Mouse (Mus musculus): ENCODE data around the gene Cd300c. TPM values are rescaled to one million over a fixed set of nuclear protein-coding genes. Genes with fewer than 3 reads are reported as not detected.

Cd300c gene
- total RNA-seq, 2 experiments from 2014 or later: not detected

- intact Hi-C loops (cut with DNase I): no loop called here
- DNase-seq (ENCODE audit: low spot score in 2 of 2): no peak
Measured at GRCm38 (mm10) chr11:114907567-114907966, 61.4 kb downstream of the Cd300c start.

Other genes with a start within 250 kb of the Cd300c start
- 1 to 10 TPM in 1 of 2 experiments, under 1 TPM in 1; 0.99 to 1.8 TPM for gene Dnaic2, start 241.7 kb downstream of the Cd300c start, total RNA-seq (2021)
- 10 to 100 TPM in 1 of 2 experiments, 1 to 10 TPM in 1; 8.8 to 11.2 TPM for gene Kif19a, start 203.8 kb downstream of the Cd300c start, total RNA-seq (2021)
- gene Btbd17, start 173.2 kb downstream of the Cd300c start, total RNA-seq (2021): 10 to 100 TPM; 38.4 to 38.6 TPM
- gene Gpr142, start 170.2 kb downstream of the Cd300c start, total RNA-seq (2021): not detected
- 1 to 10 TPM; 4.0 to 4.6 TPM for gene Gprc5c, start 118.0 kb downstream of the Cd300c start, total RNA-seq (2021)
- gene Cd300a, start 79.1 kb downstream of the Cd300c start, total RNA-seq (2021): under 1 TPM; 0.51 to 0.68 TPM
- gene Cd300lb, start 34.8 kb downstream of the Cd300c start, total RNA-seq (2021): not detected
- gene Cd300ld, start 20.8 kb upstream of the Cd300c start, total RNA-seq (2021): not detected
- gene Cd300c2, start 32.7 kb upstream of the Cd300c start, total RNA-seq (2021): 1 to 10 TPM; 3.8 to 4.1 TPM
- gene Cd300ld2, start 47.0 kb upstream of the Cd300c start, total RNA-seq (2021): not detected
- 1 to 10 TPM in 1 of 2 experiments, not detected in 1; 1.3 TPM for gene Cd300ld4, start 57.9 kb upstream of the Cd300c start, total RNA-seq (2021)
- gene Cd300ld5, start 68.6 kb upstream of the Cd300c start, total RNA-seq (2021): not detected
- not detected for gene Cd300ld3, start 79.3 kb upstream of the Cd300c start, total RNA-seq (2021)
- gene Cd300e, start 93.0 kb upstream of the Cd300c start, total RNA-seq (2021): not detected
- under 1 TPM; 0.47 to 0.48 TPM for gene Rab37, start 122.3 kb upstream of the Cd300c start, total RNA-seq (2021)
- under 1 TPM; 0.59 to 0.62 TPM for gene Cd300lf, start 164.8 kb upstream of the Cd300c start, total RNA-seq (2021)
- 10 to 100 TPM; 76.2 to 83.0 TPM for gene Slc9a3r1, start 194.2 kb upstream of the Cd300c start, total RNA-seq (2021)
- gene Tmem104, start 218.3 kb upstream of the Cd300c start, total RNA-seq (2021): 10 to 100 TPM; 15.1 to 18.7 TPM
- 10 to 100 TPM; 16.1 to 16.3 TPM for gene Nat9, start 218.7 kb upstream of the Cd300c start, total RNA-seq (2021)